Mouse (Mus musculus): ENCODE measurements around the gene Lamb3. TPM values are rescaled to one million over a fixed set of nuclear protein-coding genes. Genes with fewer than 3 reads are reported as not detected.
A peak's percentile ranks its signal among the peaks of the same experiment; 100 is the strongest.

Lamb3 gene
- polyA plus RNA-seq, 1 experiment = 2.7 TPM

GRCm38 (mm10) chr1:193289076-193289475 lies 81.6 kb downstream of the Lamb3 start:
- TF ChIP-seq POLR2A (IDR thresholded peaks at IDR 0.05; ENCODE audit: low read depth, low read length) (no peak), CTCF (conservative IDR thresholded peaks at IDR 0.05; ENCODE audit: insufficient read depth, insufficient read length, low read depth, low read length) (no peak)
- Histone ChIP-seq H3K27ac (ENCODE audit: insufficient read depth, low read depth, low read length) (no peak overlapping the region), H3K4me1 (ENCODE audit: control insufficient read depth, insufficient read depth, low read length) (peaks cover 9% of the 10 kb centered on the region; the same call in 1 of the 2 replicates), H3K4me3 (ENCODE audit: insufficient read depth, low read depth, low read length) (no peak overlapping the region), H3K27me3 (replicated peaks; ENCODE audit: control insufficient read depth, insufficient read depth, low read length) (no peaks in the 10 kb centered on the region), H3K36me3 (ENCODE audit: control insufficient read depth, insufficient read depth, low read length) (no peaks in the 10 kb centered on the region)
- DNase-seq = peak; percentile 74
- WGBS = 68% methylated on average over 3 of the region's 3 CpGs

DNA sequence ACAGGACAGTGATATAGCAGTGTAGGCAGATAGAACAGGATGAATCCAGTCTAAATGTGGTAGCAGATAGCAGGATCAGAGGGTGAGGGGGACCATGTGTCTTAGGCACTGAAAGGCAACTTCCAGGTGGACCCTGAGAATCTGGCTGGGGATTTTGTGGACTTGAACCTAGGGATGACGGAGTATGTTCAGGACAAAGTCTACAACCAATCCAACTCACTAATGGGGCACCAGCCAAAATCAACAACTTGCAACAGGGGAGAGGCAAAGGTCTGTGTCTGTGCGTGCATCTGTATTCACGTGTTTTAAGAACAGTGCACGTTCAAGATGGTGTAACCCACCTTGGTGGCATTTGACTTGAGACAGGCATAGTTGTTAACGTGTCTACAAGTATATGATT lies 82.4 kb downstream of the Lamb3 start:
- Histone ChIP-seq H3K4me1 (ENCODE audit: control insufficient read depth, insufficient read depth, low read length) (peaks cover 9% of the 10 kb centered on the region; the same call in 1 of the 2 replicates), H3K4me3 (ENCODE audit: insufficient read depth, low read depth, low read length) (no peak overlapping the region), H3K27me3 (replicated peaks; ENCODE audit: control insufficient read depth, insufficient read depth, low read length) (no peaks in the 10 kb centered on the region), H3K36me3 (ENCODE audit: control insufficient read depth, insufficient read depth, low read length) (no peaks in the 10 kb centered on the region), H3K27ac (ENCODE audit: insufficient read depth, low read depth, low read length) (peak overlapping the region; percentile 82)
- no peak for TF ChIP-seq POLR2A (IDR thresholded peaks at IDR 0.05; ENCODE audit: low read depth, low read length)
- no peak for TF ChIP-seq CTCF (conservative IDR thresholded peaks at IDR 0.05; ENCODE audit: insufficient read depth, insufficient read length, low read depth, low read length)
- DNase-seq = peak; percentile 88
- WGBS = 58% methylated on average over 5 of the region's 5 CpGs

- Histone ChIP-seq H3K36me3 (ENCODE audit: control insufficient read depth, insufficient read depth, low read length) (no peaks in the 10 kb centered on the region), H3K4me3 (ENCODE audit: insufficient read depth, low read depth, low read length) (no peak overlapping the region), H3K27ac (ENCODE audit: insufficient read depth, low read depth, low read length) (no peak overlapping the region), H3K27me3 (replicated peaks; ENCODE audit: control insufficient read depth, insufficient read depth, low read length) (no peaks in the 10 kb centered on the region), H3K4me1 (ENCODE audit: control insufficient read depth, insufficient read depth, low read length) (peaks cover 9% of the 10 kb centered on the region; the same call in 1 of the 2 replicates)
- TF ChIP-seq CTCF (conservative IDR thresholded peaks at IDR 0.05; ENCODE audit: insufficient read depth, insufficient read length, low read depth, low read length) (no peak), POLR2A (IDR thresholded peaks at IDR 0.05; ENCODE audit: low read depth, low read length) (no peak)
- no peak for DNase-seq
These were observed 83.2 kb downstream of the Lamb3 start for GRCm38 (mm10) chr1:193290686-193291085.

- Histone ChIP-seq H3K4me3 (ENCODE audit: insufficient read depth, low read depth, low read length) (no peak overlapping the region), H3K4me1 (ENCODE audit: control insufficient read depth, insufficient read depth, low read length) (peaks cover 5% of the 10 kb centered on the region; the same call in 1 of the 2 replicates), H3K36me3 (ENCODE audit: control insufficient read depth, insufficient read depth, low read length) (no peaks in the 10 kb centered on the region), H3K27me3 (replicated peaks; ENCODE audit: control insufficient read depth, insufficient read depth, low read length) (no peaks in the 10 kb centered on the region), H3K27ac (ENCODE audit: insufficient read depth, low read depth, low read length) (no peak overlapping the region)
- TF ChIP-seq POLR2A (IDR thresholded peaks at IDR 0.05; ENCODE audit: low read depth, low read length) (no peak), CTCF (conservative IDR thresholded peaks at IDR 0.05; ENCODE audit: insufficient read depth, insufficient read length, low read depth, low read length) (no peak)
- no peak for DNase-seq
- WGBS = 70% methylated on average over 2 of the region's 2 CpGs
These were observed 85.5 kb downstream of the Lamb3 start for GRCm38 (mm10) chr1:193293039-193293438.

DNA sequence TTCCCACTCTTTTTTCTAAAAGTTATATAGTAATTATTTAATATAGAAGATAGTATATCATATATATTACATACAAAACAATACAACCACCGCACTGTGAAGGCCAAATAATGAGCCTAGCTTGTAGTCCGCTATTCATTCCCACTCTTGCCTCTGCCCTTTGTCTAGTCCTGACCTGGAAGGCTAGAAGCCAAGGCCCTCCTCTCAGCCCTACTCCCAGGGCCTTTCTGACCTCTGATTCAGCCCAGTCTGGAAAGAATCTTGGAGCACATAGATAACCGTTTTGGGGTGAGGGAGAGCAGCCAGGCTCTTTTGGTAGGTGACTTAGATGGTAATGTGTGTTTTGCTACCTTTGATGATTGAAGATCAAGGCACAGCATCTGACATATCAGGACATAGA lies 86.4 kb downstream of the Lamb3 start:
- no peaks in the 10 kb centered on the region for H3K36me3 ChIP-seq (ENCODE audit: control insufficient read depth, insufficient read depth, low read length)
- no peaks in the 10 kb centered on the region for H3K27me3 ChIP-seq (replicated peaks; ENCODE audit: control insufficient read depth, insufficient read depth, low read length)
- peaks cover 5% of the 10 kb centered on the region; the same call in 1 of the 2 replicates for H3K4me1 ChIP-seq (ENCODE audit: control insufficient read depth, insufficient read depth, low read length)
- H3K4me3 ChIP-seq (ENCODE audit: insufficient read depth, low read depth, low read length) = no peak overlapping the region
- no peak overlapping the region for H3K27ac ChIP-seq (ENCODE audit: insufficient read depth, low read depth, low read length)
- DNase-seq = peak; percentile 52
- TF ChIP-seq POLR2A (IDR thresholded peaks at IDR 0.05; ENCODE audit: low read depth, low read length) (no peak), CTCF (conservative IDR thresholded peaks at IDR 0.05; ENCODE audit: insufficient read depth, insufficient read length, low read depth, low read length) (no peak)
- 49% methylated on average over 3 of the region's 3 CpGs for WGBS

GRCm38 (mm10) chr1:193295920-193296319 lies 88.4 kb downstream of the Lamb3 start:
- no peak for DNase-seq
- H3K27me3 ChIP-seq (replicated peaks; ENCODE audit: control insufficient read depth, insufficient read depth, low read length) = no peaks in the 10 kb centered on the region
- no peak overlapping the region for H3K27ac ChIP-seq (ENCODE audit: insufficient read depth, low read depth, low read length)
- H3K4me3 ChIP-seq (ENCODE audit: insufficient read depth, low read depth, low read length) = no peak overlapping the region
- H3K4me1 ChIP-seq (ENCODE audit: control insufficient read depth, insufficient read depth, low read length) = no peaks in the 10 kb centered on the region
- WGBS = 73% methylated on average over 5 of the region's 5 CpGs
- TF ChIP-seq POLR2A (IDR thresholded peaks at IDR 0.05; ENCODE audit: low read depth, low read length) (no peak), CTCF (conservative IDR thresholded peaks at IDR 0.05; ENCODE audit: insufficient read depth, insufficient read length, low read depth, low read length) (no peak)
- H3K36me3 ChIP-seq (ENCODE audit: control insufficient read depth, insufficient read depth, low read length) = no peaks in the 10 kb centered on the region

- no peaks in the 10 kb centered on the region for H3K4me1 ChIP-seq (ENCODE audit: control insufficient read depth, insufficient read depth, low read length)
- TF ChIP-seq POLR2A (IDR thresholded peaks at IDR 0.05; ENCODE audit: low read depth, low read length) = no peak
- TF ChIP-seq CTCF (conservative IDR thresholded peaks at IDR 0.05; ENCODE audit: insufficient read depth, insufficient read length, low read depth, low read length) = no peak
- DNase-seq = no peak
- 82% methylated on average over 3 of the region's 3 CpGs for WGBS
- H3K4me3 ChIP-seq (ENCODE audit: insufficient read depth, low read depth, low read length) = no peak overlapping the region
- no peaks in the 10 kb centered on the region for H3K27me3 ChIP-seq (replicated peaks; ENCODE audit: control insufficient read depth, insufficient read depth, low read length)
- no peak overlapping the region for H3K27ac ChIP-seq (ENCODE audit: insufficient read depth, low read depth, low read length)
- no peaks in the 10 kb centered on the region for H3K36me3 ChIP-seq (ENCODE audit: control insufficient read depth, insufficient read depth, low read length)
These were observed 90.8 kb downstream of the Lamb3 start for GRCm38 (mm10) chr1:193298141-193298765.
